Mouse (Mus musculus) T-helper 1 cell (primary cell): Measurements from ENCODE around the gene 1700021F05Rik.

ENCODE experiments used
- in situ Hi-C: fragments of 300-600 bp; cut with MboI, MseI; formaldehyde crosslinking; loops from one replicate; pipeline ENCODE4 v1.15.1; 2025; ENCODE audit warnings: high pct_unique_total_duplicates

1700021F05Rik gene

GRCm38 (mm10) chr10:43540442-43541152 lies at the start of gene 1700021F05Rik:
1700021F05Rik (minus strand) TSS chr10:43540994.
- in situ Hi-C loops = no loop called here

GRCm38 (mm10) chr10:43588470-43589177 lies 47.8 kb upstream of the 1700021F05Rik start:
- in situ Hi-C loops = no loop called here

- in situ Hi-C loops = no loop called here
Observed at GRCm38 (mm10) chr10:43584538-43584937, 43.7 kb upstream of the 1700021F05Rik start.

- in situ Hi-C loops = no loop called here
Observed at GRCm38 (mm10) chr10:43581260-43581659, 40.5 kb upstream of the 1700021F05Rik start.

- in situ Hi-C loops = no loop called here
Observed at GRCm38 (mm10) chr10:43580649-43581078, 39.9 kb upstream of the 1700021F05Rik start.

- in situ Hi-C loops = loop anchor here (5.0 kb wide), 1 partner anchor 338 kb away; no protein-coding TSS in a partner anchor
Observed at GRCm38 (mm10) chr10:43579381-43580261, 38.8 kb upstream of the 1700021F05Rik start.

- in situ Hi-C loops = loop anchor here (5.0 kb wide), 1 partner anchor 338 kb away; no protein-coding TSS in a partner anchor
Observed at GRCm38 (mm10) chr10:43578754-43579380, 38.1 kb upstream of the 1700021F05Rik start.

GRCm38 (mm10) chr10:43578366-43578753 lies 37.6 kb upstream of the 1700021F05Rik start:
- in situ Hi-C loops = loop anchor here (5.0 kb wide), 1 partner anchor 339 kb away; no protein-coding TSS in a partner anchor

- in situ Hi-C loops = loop anchor here (5.0 kb wide), 1 partner anchor 339 kb away; no protein-coding TSS in a partner anchor
Observed at GRCm38 (mm10) chr10:43577997-43578331, 37.2 kb upstream of the 1700021F05Rik start, which contains the start of gene Cd24a. Cd24a (plus strand) TSS chr10:43578284.

GRCm38 (mm10) chr10:43577299-43577996 lies 36.7 kb upstream of the 1700021F05Rik start:
- in situ Hi-C loops = loop anchor here (5.0 kb wide), 1 partner anchor 340 kb away; no protein-coding TSS in a partner anchor

- in situ Hi-C loops = loop anchor here (5.0 kb wide), 2 partner anchors 342 to 492 kb away; no protein-coding TSS in a partner anchor
Observed at GRCm38 (mm10) chr10:43574956-43575355, 34.2 kb upstream of the 1700021F05Rik start.

GRCm38 (mm10) chr10:43574352-43574751 lies 33.6 kb upstream of the 1700021F05Rik start:
- in situ Hi-C loops = loop anchor here (5.0 kb wide), 1 partner anchor 493 kb away; no protein-coding TSS in a partner anchor

GRCm38 (mm10) chr10:43561311-43561710 lies 20.5 kb upstream of the 1700021F05Rik start:
- in situ Hi-C loops = loop anchor here (10.0 kb wide), 1 partner anchor 233 kb away; no protein-coding TSS in a partner anchor

- in situ Hi-C loops = loop anchor here (10.0 kb wide), 1 partner anchor 234 kb away; no protein-coding TSS in a partner anchor
Observed at GRCm38 (mm10) chr10:43560765-43561164, 20.0 kb upstream of the 1700021F05Rik start.

- in situ Hi-C loops = no loop called here
Observed at GRCm38 (mm10) chr10:43559313-43559712, 18.5 kb upstream of the 1700021F05Rik start.

- in situ Hi-C loops = no loop called here
Observed at GRCm38 (mm10) chr10:43557630-43558165, 16.9 kb upstream of the 1700021F05Rik start.

GRCm38 (mm10) chr10:43551388-43551787 lies 10.6 kb upstream of the 1700021F05Rik start:
- in situ Hi-C loops = no loop called here

GRCm38 (mm10) chr10:43550923-43551322 lies 10.1 kb upstream of the 1700021F05Rik start:
- in situ Hi-C loops = no loop called here

- in situ Hi-C loops = no loop called here
Observed at GRCm38 (mm10) chr10:43549411-43549810, 8.6 kb upstream of the 1700021F05Rik start.

- in situ Hi-C loops = no loop called here
Observed at GRCm38 (mm10) chr10:43541153-43541544, 355 bp upstream of the 1700021F05Rik start.
